Mouse (Mus musculus): ENCODE results near the gene Nsmce3.

Nsmce3 gene

GRCm38 (mm10) chr7:64862978-64863377, 9.8 kb downstream of the Nsmce3 start:
- no peak for DNase-seq (ENCODE audit: low spot score)

DNA sequence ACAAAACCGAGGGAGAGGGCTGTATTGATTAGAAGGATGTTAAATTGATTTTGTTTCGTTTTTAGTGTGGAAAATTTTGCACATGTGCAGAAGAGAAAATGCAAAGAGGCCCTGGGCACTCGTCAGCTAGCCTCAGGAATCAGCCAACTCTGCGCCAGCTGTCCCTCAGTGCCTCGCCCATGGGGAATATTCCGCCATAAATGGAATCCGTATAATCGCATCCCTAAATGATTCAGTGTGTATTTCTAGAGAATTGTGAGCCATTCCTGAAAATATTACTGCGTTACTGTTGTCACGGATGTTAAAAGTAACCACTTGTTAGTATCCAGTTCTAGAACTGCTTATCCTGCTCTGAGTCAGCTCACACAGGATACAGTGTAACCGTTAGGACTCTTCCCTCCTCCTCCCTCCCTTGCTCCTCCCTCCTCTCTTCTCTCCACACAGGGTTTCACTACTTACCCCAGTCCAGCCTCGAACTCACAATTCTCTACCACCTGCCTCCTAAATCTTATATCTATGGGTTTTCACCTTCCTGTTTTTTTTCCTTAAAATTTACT, 16.2 kb downstream of the Nsmce3 start:
- no peak for DNase-seq (ENCODE audit: low spot score)

GRCm38 (mm10) chr7:64855976-64856375, 16.8 kb downstream of the Nsmce3 start:
- DNase-seq (ENCODE audit: low spot score), result no peak

GRCm38 (mm10) chr7:64855389-64855927, 17.3 kb downstream of the Nsmce3 start:
- no peak for DNase-seq (ENCODE audit: low spot score)

DNA sequence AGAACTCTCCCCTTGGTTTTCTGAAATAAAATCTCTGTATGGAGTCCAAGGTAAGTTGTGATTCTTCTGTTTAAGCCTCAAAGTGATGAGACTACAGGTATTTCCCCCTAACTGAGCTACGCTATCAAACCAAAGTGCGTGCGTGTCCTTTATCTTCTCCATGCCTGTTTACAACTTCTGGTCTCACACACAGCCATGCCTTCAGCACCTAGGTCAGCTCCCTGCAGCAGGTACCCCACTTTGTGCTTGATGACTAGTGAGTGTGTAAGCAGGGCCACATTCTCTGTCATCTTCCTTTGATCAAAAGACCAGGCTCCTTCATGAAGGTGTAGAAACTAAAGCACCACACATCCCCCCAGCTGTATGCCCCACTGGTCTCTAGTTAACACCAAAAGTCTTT, 22.0 kb downstream of the Nsmce3 start:
- DNase-seq (ENCODE audit: low spot score), result no peak

DNA sequence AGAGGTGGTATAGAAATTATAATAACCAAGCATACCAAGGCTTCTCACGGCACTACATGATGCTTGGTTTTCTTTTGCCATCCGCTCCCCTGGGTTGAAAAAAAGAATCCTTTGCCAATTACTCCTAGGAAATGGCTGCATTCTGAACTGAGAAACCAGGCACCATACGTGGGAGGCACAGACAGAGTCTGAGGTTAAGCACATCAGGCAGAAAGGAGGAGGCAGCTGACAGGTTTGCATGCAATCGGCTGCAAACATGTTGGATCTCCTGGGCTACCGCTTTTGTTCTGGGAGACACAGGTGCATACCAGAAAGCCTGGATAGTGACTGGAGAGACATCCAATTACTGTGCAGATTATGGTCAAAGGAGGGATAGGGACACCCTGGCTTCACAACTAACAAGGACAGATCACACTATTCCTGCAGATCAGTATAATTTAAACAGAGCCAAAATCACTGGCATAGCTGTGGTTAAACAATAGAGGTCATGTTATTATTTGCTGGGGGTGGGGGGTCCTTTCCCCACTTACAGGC, 25.4 kb downstream of the Nsmce3 start:
- DNase-seq (ENCODE audit: low spot score), result no peak

- DNase-seq (ENCODE audit: low spot score), result no peak
These were observed 26.7 kb downstream of the Nsmce3 start for GRCm38 (mm10) chr7:64846061-64846460.

- DNase-seq (ENCODE audit: low spot score), result no peak
These were observed 31.7 kb downstream of the Nsmce3 start for GRCm38 (mm10) chr7:64840946-64841659.

- DNase-seq (ENCODE audit: low spot score), result no peak
These were observed 32.3 kb downstream of the Nsmce3 start for GRCm38 (mm10) chr7:64840576-64840895.

- peak; percentile 54 for DNase-seq (ENCODE audit: low spot score)
These were observed 32.8 kb downstream of the Nsmce3 start for GRCm38 (mm10) chr7:64839801-64840575.

- no peak for DNase-seq (ENCODE audit: low spot score)
These were observed 33.5 kb downstream of the Nsmce3 start for GRCm38 (mm10) chr7:64839281-64839680.

DNA sequence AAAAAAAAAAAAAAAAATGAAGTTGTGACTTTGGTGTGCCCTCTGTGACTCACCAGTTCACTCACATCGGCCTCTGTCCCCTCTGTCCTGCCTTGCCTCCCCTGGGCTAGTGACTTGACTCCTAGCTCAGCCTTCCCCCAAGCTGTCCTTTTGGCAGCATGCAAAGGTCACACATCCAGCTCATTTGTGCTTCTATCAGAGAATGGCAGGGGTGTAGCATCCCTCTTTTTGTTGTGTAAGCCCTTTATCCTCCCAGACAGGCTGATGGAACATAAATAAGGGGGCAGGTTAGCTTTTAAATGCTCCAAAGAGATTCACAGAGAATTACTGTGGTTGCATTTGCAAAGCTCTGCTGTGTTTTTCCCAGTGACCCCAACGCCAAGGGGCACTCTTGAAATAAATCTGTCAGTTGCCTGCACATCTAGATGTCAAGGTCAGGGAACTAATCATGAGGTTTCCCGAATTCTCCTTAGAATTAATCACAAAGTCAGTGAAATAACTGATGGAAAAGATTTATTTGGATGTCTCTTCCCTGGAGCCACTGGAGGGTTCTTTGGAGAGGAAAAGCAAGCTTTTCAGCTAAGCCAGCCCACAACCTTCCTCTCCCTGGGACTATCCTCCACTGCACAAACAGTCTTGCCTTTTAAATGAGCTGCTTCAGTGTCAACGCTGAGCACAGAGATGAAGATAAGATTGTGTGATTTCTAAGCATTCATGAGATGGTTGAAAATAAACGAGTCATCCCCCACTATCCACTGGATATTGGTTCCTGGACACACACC, 42.4 kb downstream of the Nsmce3 start:
- no peak for DNase-seq (ENCODE audit: low spot score)

- no peak for DNase-seq (ENCODE audit: low spot score)
These were observed 51.7 kb downstream of the Nsmce3 start for GRCm38 (mm10) chr7:64821081-64821480.

GRCm38 (mm10) chr7:64819683-64820082, 53.1 kb downstream of the Nsmce3 start:
- no peak for DNase-seq (ENCODE audit: low spot score)
